Mouse (Mus musculus): ENCODE results near the gene Stard3nl.

GRCm38 (mm10) chr13:19366866-19367265 lies 28.7 kb downstream of the Stard3nl start:
- TF ChIP-seq GATA1 (IDR thresholded peaks at IDR 0.05; ENCODE audit: borderline replicate concordance, low read length) (no peak), FLI1 (IDR thresholded peaks at IDR 0.05; ENCODE audit: low read length) (no peak)
